Mouse (Mus musculus): ENCODE data around the gene Tsku. TPM values are rescaled to one million over a fixed set of nuclear protein-coding genes. Genes with fewer than 3 reads are reported as not detected.

Gene Tsku
- polyA plus RNA-seq, 1 experiment from 2014 or later, result 9.4 TPM

DNA sequence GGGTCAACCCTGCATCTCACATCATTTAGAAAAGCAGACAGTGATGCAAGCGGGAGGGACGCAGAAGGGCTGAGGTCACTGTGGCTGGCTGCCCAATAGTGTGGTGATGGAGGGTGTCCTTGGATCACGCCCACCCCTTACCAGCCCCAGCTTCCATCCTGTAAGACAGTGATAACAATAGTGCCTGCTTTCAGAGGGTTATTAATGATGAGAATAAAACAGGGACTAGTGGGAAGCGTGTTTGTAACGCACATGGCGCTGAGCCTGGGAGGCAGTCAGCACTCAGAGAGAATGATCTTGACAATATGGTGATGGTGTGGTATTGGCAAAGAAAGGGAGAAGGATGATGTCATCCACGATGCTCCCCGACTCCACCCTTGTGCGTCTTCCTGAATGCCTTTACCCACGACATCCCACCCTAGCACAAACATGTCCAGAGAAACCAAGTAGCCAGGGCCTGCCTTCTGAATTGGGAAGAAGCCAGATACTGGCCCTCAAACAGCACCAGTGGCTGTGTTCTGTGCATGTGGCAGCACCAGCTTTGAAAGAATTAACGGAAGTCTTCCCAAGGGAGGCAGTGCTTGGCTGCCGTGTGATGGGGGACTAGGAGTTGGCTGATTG is 27.9 kb upstream of the Tsku start:
- WGBS, result 86% methylated on average over 12 of the region's 12 CpGs
- H3K4me3 ChIP-seq (ENCODE audit: low read depth, low read length), result no peak overlapping the region
- no peaks in the 10 kb centered on the region for H3K27me3 ChIP-seq (ENCODE audit: control insufficient read depth, insufficient read depth, low read length)
- H3K4me1 ChIP-seq (replicated peaks; ENCODE audit: control insufficient read depth, insufficient read depth, low read length), result no peaks in the 10 kb centered on the region
- H3K9ac ChIP-seq (ENCODE audit: low read length), result no peak overlapping the region
- ATAC-seq (replicated peaks; ENCODE audit: low FRiP score), result no peak
- no peak overlapping the region for H3K27ac ChIP-seq (ENCODE audit: low read depth, low read length)
- no peak for DNase-seq (ENCODE audit: low spot score)
- no peaks in the 10 kb centered on the region for H3K36me3 ChIP-seq (ENCODE audit: control insufficient read depth, insufficient read depth, low read length)
- H3K9me3 ChIP-seq (ENCODE audit: control insufficient read depth, low read length), result no peaks in the 10 kb centered on the region
- H3K4me2 ChIP-seq (ENCODE audit: low read depth, low read length, severe bottlenecking), result no peak overlapping the region

DNA sequence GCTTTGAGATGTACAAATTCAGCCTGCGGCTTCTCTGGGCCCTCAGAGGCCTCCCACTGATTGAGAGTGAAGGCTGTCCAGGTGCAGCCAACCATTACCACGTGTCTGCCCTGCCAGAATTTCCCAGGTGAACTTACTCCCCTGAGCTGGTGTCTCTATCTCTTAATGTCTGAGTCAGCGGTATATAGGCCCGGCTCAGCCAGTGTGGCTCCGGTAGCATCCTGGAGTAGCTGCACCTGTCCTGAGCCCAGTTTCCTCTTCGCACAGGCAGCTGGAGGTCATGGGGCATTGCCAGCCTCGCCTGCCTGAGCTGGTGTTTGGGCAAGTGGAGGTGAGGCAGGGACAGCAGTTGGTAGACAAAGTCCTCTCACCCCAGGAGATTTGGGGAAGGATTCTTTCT is 26.1 kb upstream of the Tsku start:
- H3K4me2 ChIP-seq (ENCODE audit: low read depth, low read length, severe bottlenecking), result no peak overlapping the region
- H3K27ac ChIP-seq (ENCODE audit: low read depth, low read length), result no peak overlapping the region
- H3K27me3 ChIP-seq (ENCODE audit: control insufficient read depth, insufficient read depth, low read length), result no peaks in the 10 kb centered on the region
- no peak overlapping the region for H3K4me3 ChIP-seq (ENCODE audit: low read depth, low read length)
- no peaks in the 10 kb centered on the region for H3K36me3 ChIP-seq (ENCODE audit: control insufficient read depth, insufficient read depth, low read length)
- no peaks in the 10 kb centered on the region for H3K4me1 ChIP-seq (replicated peaks; ENCODE audit: control insufficient read depth, insufficient read depth, low read length)
- no peak overlapping the region for H3K9ac ChIP-seq (ENCODE audit: low read length)
- ATAC-seq (replicated peaks; ENCODE audit: low FRiP score) (no peak), DNase-seq (ENCODE audit: low spot score) (no peak)
- H3K9me3 ChIP-seq (ENCODE audit: control insufficient read depth, low read length), result no peaks in the 10 kb centered on the region
- WGBS, result 78% methylated on average over 7 of the region's 7 CpGs

DNA sequence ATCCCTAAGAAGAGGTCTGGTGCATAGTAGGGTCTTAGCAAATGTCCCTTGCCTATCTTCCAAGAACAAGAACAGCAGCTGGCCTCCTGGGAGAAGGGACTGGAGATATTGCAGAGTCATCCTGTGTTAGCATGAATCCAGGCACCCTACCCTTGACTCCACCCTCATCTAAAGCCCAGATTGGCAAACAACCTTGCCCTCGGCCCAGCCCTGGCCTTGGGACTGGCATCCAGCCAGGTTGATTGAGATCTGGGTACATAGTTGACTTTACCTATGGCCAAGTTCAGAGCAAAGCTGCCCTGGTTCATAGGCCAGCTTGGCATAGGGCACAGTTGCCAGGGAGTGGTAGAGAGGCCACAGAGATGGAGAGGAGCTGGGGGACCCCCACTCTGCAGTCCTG is 24.0 kb upstream of the Tsku start:
- Histone ChIP-seq H3K4me3 (ENCODE audit: low read depth, low read length) (no peak overlapping the region), H3K4me2 (ENCODE audit: low read depth, low read length, severe bottlenecking) (no peak overlapping the region), H3K27ac (ENCODE audit: low read depth, low read length) (no peak overlapping the region), H3K9ac (ENCODE audit: low read length) (no peak overlapping the region), H3K9me3 (ENCODE audit: control insufficient read depth, low read length) (no peaks in the 10 kb centered on the region), H3K36me3 (ENCODE audit: control insufficient read depth, insufficient read depth, low read length) (no peaks in the 10 kb centered on the region), H3K4me1 (replicated peaks; ENCODE audit: control insufficient read depth, insufficient read depth, low read length) (peaks cover 3% of the 10 kb centered on the region), H3K27me3 (ENCODE audit: control insufficient read depth, insufficient read depth, low read length) (no peaks in the 10 kb centered on the region)
- 76% methylated on average over 1 of the region's 1 CpGs for WGBS
- no peak for ATAC-seq (replicated peaks; ENCODE audit: low FRiP score)
- no peak for DNase-seq (ENCODE audit: low spot score)

DNA sequence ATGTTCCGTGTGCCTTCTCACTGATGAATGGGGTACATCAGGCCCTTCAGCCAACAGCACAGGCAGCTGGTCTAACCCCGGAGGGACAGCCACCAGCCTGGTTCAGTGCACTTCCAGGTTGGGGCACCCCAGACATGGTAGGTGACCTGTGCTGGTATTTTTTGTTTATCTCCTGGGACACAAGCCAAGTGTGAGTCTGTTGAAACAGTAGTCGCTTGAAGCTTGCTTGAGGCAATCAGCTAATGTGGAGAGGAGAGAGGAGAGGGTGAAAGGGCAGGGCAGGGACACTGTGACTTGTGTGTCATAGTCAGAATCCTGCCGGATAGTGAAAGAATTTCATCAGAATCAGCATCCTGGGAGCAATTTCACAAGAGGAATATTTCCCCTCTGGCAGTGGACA is 22.2 kb upstream of the Tsku start:
- no peaks in the 10 kb centered on the region for H3K27me3 ChIP-seq (ENCODE audit: control insufficient read depth, insufficient read depth, low read length)
- H3K36me3 ChIP-seq (ENCODE audit: control insufficient read depth, insufficient read depth, low read length), result no peaks in the 10 kb centered on the region
- 74% methylated on average over 4 of the region's 4 CpGs for WGBS
- no peak overlapping the region for H3K27ac ChIP-seq (ENCODE audit: low read depth, low read length)
- DNase-seq (ENCODE audit: low spot score) (no peak), ATAC-seq (replicated peaks; ENCODE audit: low FRiP score) (no peak)
- H3K4me2 ChIP-seq (ENCODE audit: low read depth, low read length, severe bottlenecking), result no peak overlapping the region
- no peak overlapping the region for H3K9ac ChIP-seq (ENCODE audit: low read length)
- H3K9me3 ChIP-seq (ENCODE audit: control insufficient read depth, low read length), result no peaks in the 10 kb centered on the region
- peaks cover 3% of the 10 kb centered on the region for H3K4me1 ChIP-seq (replicated peaks; ENCODE audit: control insufficient read depth, insufficient read depth, low read length)
- no peak overlapping the region for H3K4me3 ChIP-seq (ENCODE audit: low read depth, low read length)

DNA sequence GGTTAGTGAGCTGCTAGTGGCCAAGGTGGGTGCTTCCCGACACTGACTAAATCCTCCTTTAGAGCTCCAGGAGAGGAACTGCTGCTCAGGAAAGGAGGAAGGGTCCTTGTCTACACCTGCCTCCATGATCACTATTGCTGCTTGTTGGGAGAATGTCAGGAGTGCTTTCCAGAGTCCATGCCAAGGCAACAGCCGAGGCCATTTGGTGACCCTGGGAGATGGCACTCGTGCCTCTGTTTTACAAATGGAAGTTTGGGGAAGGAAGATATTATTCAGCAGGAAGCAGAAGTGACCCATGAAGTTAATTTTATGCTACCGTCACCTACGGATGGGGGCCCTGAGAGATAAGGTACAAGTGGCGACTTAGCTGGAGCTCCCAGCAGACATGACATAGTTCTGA is 21.7 kb upstream of the Tsku start:
- no peak overlapping the region for H3K9ac ChIP-seq (ENCODE audit: low read length)
- no peaks in the 10 kb centered on the region for H3K27me3 ChIP-seq (ENCODE audit: control insufficient read depth, insufficient read depth, low read length)
- H3K4me2 ChIP-seq (ENCODE audit: low read depth, low read length, severe bottlenecking), result no peak overlapping the region
- no peak for ATAC-seq (replicated peaks; ENCODE audit: low FRiP score)
- H3K27ac ChIP-seq (ENCODE audit: low read depth, low read length), result no peak overlapping the region
- peaks cover 3% of the 10 kb centered on the region for H3K4me1 ChIP-seq (replicated peaks; ENCODE audit: control insufficient read depth, insufficient read depth, low read length)
- no peak for DNase-seq (ENCODE audit: low spot score)
- WGBS, result 91% methylated on average over 6 of the region's 6 CpGs
- H3K9me3 ChIP-seq (ENCODE audit: control insufficient read depth, low read length), result no peaks in the 10 kb centered on the region
- H3K4me3 ChIP-seq (ENCODE audit: low read depth, low read length), result no peak overlapping the region
- H3K36me3 ChIP-seq (ENCODE audit: control insufficient read depth, insufficient read depth, low read length), result no peaks in the 10 kb centered on the region

DNA sequence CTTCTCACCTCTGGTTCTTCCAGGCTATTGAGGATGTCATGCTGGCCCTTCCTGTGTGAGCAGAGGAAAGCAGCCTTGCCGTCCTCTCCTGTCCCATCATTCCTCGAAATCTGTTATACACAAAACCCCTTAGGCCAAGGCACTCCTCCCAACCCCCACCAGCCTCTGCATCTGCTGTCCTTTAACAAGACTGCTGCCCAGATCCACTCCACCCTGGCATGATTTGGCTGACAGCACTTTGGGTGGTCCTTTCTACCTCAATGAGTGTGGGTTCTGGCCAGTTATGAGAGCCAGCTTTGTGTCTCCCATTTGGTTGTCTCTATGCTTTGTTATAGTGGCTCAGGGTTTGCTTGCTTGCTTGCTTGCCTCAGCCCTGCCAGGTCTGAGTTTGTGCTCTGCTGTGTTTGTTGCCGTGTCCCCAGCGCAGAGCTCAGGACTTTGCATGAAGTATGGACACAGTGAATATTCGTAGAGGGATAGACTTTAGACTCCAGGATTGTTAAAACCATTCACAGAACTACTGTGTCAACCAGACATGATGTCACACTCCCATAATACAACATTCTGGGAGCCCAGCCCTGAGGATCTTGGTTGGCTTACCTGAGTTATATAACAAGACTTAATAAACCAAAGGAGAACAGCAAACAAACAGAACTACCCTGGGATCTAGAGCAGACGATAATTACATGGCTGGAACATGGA is 19.2 kb upstream of the Tsku start:
- no peak overlapping the region for H3K9ac ChIP-seq (ENCODE audit: low read length)
- DNase-seq (ENCODE audit: low spot score) (no peak), ATAC-seq (replicated peaks; ENCODE audit: low FRiP score) (no peak)
- no peaks in the 10 kb centered on the region for H3K36me3 ChIP-seq (ENCODE audit: control insufficient read depth, insufficient read depth, low read length)
- H3K9me3 ChIP-seq (ENCODE audit: control insufficient read depth, low read length), result no peaks in the 10 kb centered on the region
- 72% methylated on average over 6 of the region's 6 CpGs for WGBS
- no peaks in the 10 kb centered on the region for H3K27me3 ChIP-seq (ENCODE audit: control insufficient read depth, insufficient read depth, low read length)
- H3K4me2 ChIP-seq (ENCODE audit: low read depth, low read length, severe bottlenecking), result no peak overlapping the region
- no peak overlapping the region for H3K27ac ChIP-seq (ENCODE audit: low read depth, low read length)
- H3K4me3 ChIP-seq (ENCODE audit: low read depth, low read length), result no peak overlapping the region
- peaks cover 3% of the 10 kb centered on the region for H3K4me1 ChIP-seq (replicated peaks; ENCODE audit: control insufficient read depth, insufficient read depth, low read length)

DNA sequence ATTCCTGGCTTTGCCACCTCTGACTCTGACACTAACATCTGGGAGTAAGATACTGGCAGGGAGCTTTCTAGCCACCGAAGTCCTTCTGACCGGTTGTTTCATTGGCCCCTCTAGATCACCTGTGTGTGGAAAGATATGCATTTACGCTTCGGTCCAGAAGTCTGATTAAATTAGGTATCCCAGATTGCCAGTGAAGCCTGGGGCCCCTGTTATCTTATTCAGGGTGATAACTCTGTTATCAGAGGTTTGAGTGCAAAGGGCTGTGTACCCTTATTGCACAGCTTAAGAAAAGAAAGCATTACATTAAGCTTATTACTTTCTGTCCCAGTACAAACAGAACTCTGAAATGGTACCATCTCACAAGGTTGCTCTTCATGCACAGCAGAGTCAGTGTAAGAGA is 18.1 kb upstream of the Tsku start:
- Histone ChIP-seq H3K9ac (ENCODE audit: low read length) (no peak overlapping the region), H3K4me3 (ENCODE audit: low read depth, low read length) (no peak overlapping the region), H3K36me3 (ENCODE audit: control insufficient read depth, insufficient read depth, low read length) (no peaks in the 10 kb centered on the region), H3K4me1 (replicated peaks; ENCODE audit: control insufficient read depth, insufficient read depth, low read length) (peaks cover 3% of the 10 kb centered on the region), H3K9me3 (ENCODE audit: control insufficient read depth, low read length) (no peaks in the 10 kb centered on the region), H3K4me2 (ENCODE audit: low read depth, low read length, severe bottlenecking) (no peak overlapping the region), H3K27me3 (ENCODE audit: control insufficient read depth, insufficient read depth, low read length) (no peaks in the 10 kb centered on the region), H3K27ac (ENCODE audit: low read depth, low read length) (no peak overlapping the region)
- WGBS, result 87% methylated on average over 4 of the region's 4 CpGs
- ATAC-seq (replicated peaks; ENCODE audit: low FRiP score) (no peak), DNase-seq (ENCODE audit: low spot score) (no peak)

DNA sequence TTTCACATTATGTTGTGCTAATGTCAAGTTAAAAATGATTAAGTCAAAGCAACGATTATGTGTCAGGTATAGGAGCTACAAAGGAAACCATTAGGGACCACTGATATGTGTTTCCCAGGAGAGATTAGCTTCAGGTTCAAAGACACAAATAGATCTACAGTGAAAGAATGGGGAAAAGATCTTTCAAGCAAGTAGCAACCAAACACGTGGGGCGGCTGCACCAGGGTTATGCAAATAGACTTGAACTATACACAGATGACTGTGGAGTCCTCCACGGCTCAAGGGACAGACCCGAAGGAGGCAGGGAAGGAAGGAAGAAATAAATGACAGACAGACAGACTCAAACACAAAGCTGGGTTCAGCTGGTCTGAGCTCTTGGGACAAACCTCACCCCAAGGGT is 16.1 kb upstream of the Tsku start:
- ATAC-seq (replicated peaks; ENCODE audit: low FRiP score) (no peak), DNase-seq (ENCODE audit: low spot score) (no peak)
- Histone ChIP-seq H3K27me3 (ENCODE audit: control insufficient read depth, insufficient read depth, low read length) (no peaks in the 10 kb centered on the region), H3K4me3 (ENCODE audit: low read depth, low read length) (no peak overlapping the region), H3K4me2 (ENCODE audit: low read depth, low read length, severe bottlenecking) (no peak overlapping the region), H3K4me1 (replicated peaks; ENCODE audit: control insufficient read depth, insufficient read depth, low read length) (peaks cover 3% of the 10 kb centered on the region), H3K36me3 (ENCODE audit: control insufficient read depth, insufficient read depth, low read length) (no peaks in the 10 kb centered on the region), H3K9me3 (ENCODE audit: control insufficient read depth, low read length) (no peaks in the 10 kb centered on the region), H3K27ac (ENCODE audit: low read depth, low read length) (no peak overlapping the region), H3K9ac (ENCODE audit: low read length) (no peak overlapping the region)
- 77% methylated on average over 5 of the region's 5 CpGs for WGBS

DNA sequence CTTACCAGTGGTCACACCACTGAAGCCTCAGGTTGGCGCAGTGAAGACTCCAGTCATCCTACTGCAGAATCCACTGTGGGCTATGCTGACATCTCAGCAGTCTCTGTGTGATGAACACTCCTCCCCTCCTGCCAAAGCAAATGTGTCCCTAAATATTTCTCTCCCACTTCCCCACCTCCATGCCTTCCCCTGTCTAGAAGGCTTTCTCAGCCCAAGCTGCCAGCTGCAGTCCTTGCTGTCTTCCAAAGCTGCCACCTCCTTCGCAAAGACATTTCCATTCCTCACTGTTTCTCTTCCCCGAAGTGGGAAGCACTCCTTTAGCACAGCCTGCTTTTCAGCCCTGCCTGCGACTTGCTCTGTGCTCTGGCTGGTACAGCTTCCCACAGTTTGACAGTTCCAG is 10.0 kb upstream of the Tsku start:
- H3K9ac ChIP-seq (ENCODE audit: low read length), result no peak overlapping the region
- ATAC-seq (replicated peaks; ENCODE audit: low FRiP score), result no peak
- H3K4me3 ChIP-seq (ENCODE audit: low read depth, low read length), result no peak overlapping the region
- H3K36me3 ChIP-seq (ENCODE audit: control insufficient read depth, insufficient read depth, low read length), result no peaks in the 10 kb centered on the region
- H3K4me1 ChIP-seq (replicated peaks; ENCODE audit: control insufficient read depth, insufficient read depth, low read length), result 0 out of 2 replicates have a peak, but pooled peaks cover 2% of the 10 kb centered on the region
- no peak overlapping the region for H3K4me2 ChIP-seq (ENCODE audit: low read depth, low read length, severe bottlenecking)
- no peaks in the 10 kb centered on the region for H3K9me3 ChIP-seq (ENCODE audit: control insufficient read depth, low read length)
- DNase-seq (ENCODE audit: low spot score), result no peak
- H3K27ac ChIP-seq (ENCODE audit: low read depth, low read length), result no peak overlapping the region
- 39% methylated on average over 4 of the region's 4 CpGs for WGBS
- no peaks in the 10 kb centered on the region for H3K27me3 ChIP-seq (ENCODE audit: control insufficient read depth, insufficient read depth, low read length)

Measured in forebrain, embryonic 11.5 days (tissue).